Mouse (Mus musculus): Measurements from ENCODE around the gene Phldb3. TPM values are rescaled to one million over a fixed set of nuclear protein-coding genes. Genes with fewer than 3 reads are reported as not detected.
A peak's percentile ranks its signal among the peaks of the same experiment; 100 is the strongest.
"Not testable (repeated sequence)": the region's sequence is repeated elsewhere in the genome, so short reads cannot be mapped to it uniquely, and the experiment has no call there.

Phldb3 gene
- polyA plus RNA-seq, 1 experiment from 2014 or later = 0.09 TPM

- no peak overlapping the region for H3K4me2 ChIP-seq
- H3K4me1 ChIP-seq (replicated peaks) = peaks cover 39% of the 10 kb centered on the region
- H3K9ac ChIP-seq = no peak overlapping the region; the same call in 1 of the 2 replicates
- no peak overlapping the region for H3K27ac ChIP-seq
- ATAC-seq (ENCODE audit: low read depth) (no peak), DNase-seq (no peak)
- peaks cover under 1% of the 10 kb centered on the region; the same call in 1 of the 2 replicates for H3K36me3 ChIP-seq
- H3K9me3 ChIP-seq (replicated peaks) = no peaks in the 10 kb centered on the region
- H3K4me3 ChIP-seq (replicated peaks) = no peak overlapping the region
- H3K27me3 ChIP-seq = peaks cover 24% of the 10 kb centered on the region
- 46% methylated on average over 13 of the region's 13 CpGs for WGBS (ENCODE audit: insufficient replicate concordance)
Measured at GRCm38 (mm10) chr7:24614816-24615215, 4.3 kb downstream of the Phldb3 start.

- 17% methylated on average over 8 of the region's 8 CpGs for WGBS (ENCODE audit: insufficient replicate concordance)
- no peak overlapping the region; the same call in 1 of the 2 replicates for H3K27ac ChIP-seq
Measured at GRCm38 (mm10) chr7:24617763-24618162, 7.2 kb downstream of the Phldb3 start.

GRCm38 (mm10) chr7:24618374-24618773 is 7.8 kb downstream of the Phldb3 start:
- not testable (repeated sequence) for DNase-seq; H3K9me3 ChIP-seq (replicated peaks); ATAC-seq (ENCODE audit: low read depth); H3K4me3 ChIP-seq (replicated peaks); H3K4me2 ChIP-seq; H3K27ac ChIP-seq; H3K27me3 ChIP-seq; H3K9ac ChIP-seq
- WGBS (ENCODE audit: insufficient replicate concordance) = 71% methylated on average over 8 of the region's 8 CpGs
- Histone ChIP-seq H3K36me3 (peaks cover 13% of the 10 kb centered on the region), H3K4me1 (replicated peaks) (peaks cover 11% of the 10 kb centered on the region; the same call in 1 of the 2 replicates)

More at GRCm38 (mm10) chr7:24617763-24618162, 7.2 kb downstream of the Phldb3 start:
- Histone ChIP-seq H3K4me1 (replicated peaks) (peaks cover 13% of the 10 kb centered on the region), H3K36me3 (peaks cover 10% of the 10 kb centered on the region), H3K9ac (no peak overlapping the region), H3K4me3 (replicated peaks) (no peak overlapping the region), H3K4me2 (no peak overlapping the region), H3K27me3 (peaks cover 8% of the 10 kb centered on the region), H3K9me3 (replicated peaks) (0 out of 2 replicates have a peak, but pooled peaks cover 4% of the 10 kb centered on the region)
- ATAC-seq (ENCODE audit: low read depth) (no peak; the same call in 1 of the 2 replicates), DNase-seq (no peak)

- H3K4me2 ChIP-seq = no peak overlapping the region
- peaks cover 11% of the 10 kb centered on the region; the same call in 1 of the 2 replicates for H3K4me1 ChIP-seq (replicated peaks)
- DNase-seq (no peak), ATAC-seq (ENCODE audit: low read depth) (no peak)
- no peak overlapping the region for H3K9ac ChIP-seq
- H3K27me3 ChIP-seq = no peaks in the 10 kb centered on the region
- no peak overlapping the region for H3K4me3 ChIP-seq (replicated peaks)
- 78% methylated on average over 13 of the region's 13 CpGs for WGBS (ENCODE audit: insufficient replicate concordance)
- no peak overlapping the region for H3K27ac ChIP-seq
- H3K9me3 ChIP-seq (replicated peaks) = 0 out of 2 replicates have a peak, but pooled peaks cover 4% of the 10 kb centered on the region
- peaks cover 13% of the 10 kb centered on the region for H3K36me3 ChIP-seq
Measured at GRCm38 (mm10) chr7:24619671-24620397, 9.3 kb downstream of the Phldb3 start.

GRCm38 (mm10) chr7:24621193-24621592 is 10.6 kb downstream of the Phldb3 start:
- H3K9ac ChIP-seq = no peak overlapping the region
- no peak overlapping the region for H3K4me3 ChIP-seq (replicated peaks)
- DNase-seq = no peak
- no peak for ATAC-seq (ENCODE audit: low read depth)
- H3K4me1 ChIP-seq (replicated peaks) = peaks cover 11% of the 10 kb centered on the region; the same call in 1 of the 2 replicates
- 0 out of 2 replicates have a peak, but pooled peaks cover 4% of the 10 kb centered on the region for H3K9me3 ChIP-seq (replicated peaks)
- H3K36me3 ChIP-seq = peaks cover 13% of the 10 kb centered on the region
- H3K4me2 ChIP-seq = no peak overlapping the region
- no peak overlapping the region for H3K27ac ChIP-seq
- H3K27me3 ChIP-seq = no peaks in the 10 kb centered on the region
- WGBS (ENCODE audit: insufficient replicate concordance) = 64% methylated on average over 3 of the region's 3 CpGs

GRCm38 (mm10) chr7:24622967-24623366 is 12.4 kb downstream of the Phldb3 start:
- H3K4me2 ChIP-seq = no peak overlapping the region
- ATAC-seq (ENCODE audit: low read depth) = no peak
- 0 out of 2 replicates have a peak, but pooled peaks cover 4% of the 10 kb centered on the region for H3K9me3 ChIP-seq (replicated peaks)
- 71% methylated on average over 6 of the region's 6 CpGs for WGBS (ENCODE audit: insufficient replicate concordance)
- DNase-seq = no peak
- no peaks in the 10 kb centered on the region for H3K27me3 ChIP-seq
- no peak overlapping the region for H3K4me3 ChIP-seq (replicated peaks)
- H3K36me3 ChIP-seq = peaks cover 13% of the 10 kb centered on the region
- H3K27ac ChIP-seq = no peak overlapping the region
- no peak overlapping the region for H3K9ac ChIP-seq
- 0 out of 2 replicates have a peak, but pooled peaks cover 3% of the 10 kb centered on the region for H3K4me1 ChIP-seq (replicated peaks)

GRCm38 (mm10) chr7:24628685-24629610 is 18.4 kb downstream of the Phldb3 start:
- 8% methylated on average over 26 of the region's 33 CpGs for WGBS (ENCODE audit: insufficient replicate concordance)
- no peak overlapping the region for H3K27ac ChIP-seq

GRCm38 (mm10) chr7:24629672-24630071 is 19.1 kb downstream of the Phldb3 start:
- H3K36me3 ChIP-seq = no peaks in the 10 kb centered on the region
- H3K4me3 ChIP-seq (replicated peaks) = no peak overlapping the region
- no peaks in the 10 kb centered on the region for H3K9me3 ChIP-seq (replicated peaks)
- DNase-seq = no peak
- peak overlapping the region; percentile 69; the same call in 1 of the 2 replicates for H3K4me2 ChIP-seq
- H3K4me1 ChIP-seq (replicated peaks) = peaks cover 9% of the 10 kb centered on the region
- H3K27ac ChIP-seq = no peak overlapping the region
- WGBS (ENCODE audit: insufficient replicate concordance) = 57% methylated on average over 4 of the region's 4 CpGs
- H3K27me3 ChIP-seq = no peaks in the 10 kb centered on the region
- ATAC-seq (ENCODE audit: low read depth) = no peak
- H3K9ac ChIP-seq = no peak overlapping the region

More at GRCm38 (mm10) chr7:24628685-24629610, 18.4 kb downstream of the Phldb3 start:
- Histone ChIP-seq H3K36me3 (no peaks in the 10 kb centered on the region), H3K9ac (peak overlapping the region; percentile 62; the same call in 1 of the 2 replicates), H3K4me2 (peak overlapping the region; percentile 69), H3K9me3 (replicated peaks) (no peaks in the 10 kb centered on the region), H3K4me3 (replicated peaks) (peak overlapping the region; percentile 44), H3K27me3 (no peaks in the 10 kb centered on the region), H3K4me1 (replicated peaks) (peaks cover 9% of the 10 kb centered on the region)
- DNase-seq (peak; percentile 77), ATAC-seq (ENCODE audit: low read depth) (peak; percentile 88)

GRCm38 (mm10) chr7:24630116-24630880 is 19.7 kb downstream of the Phldb3 start:
- ATAC-seq (ENCODE audit: low read depth) = no peak
- Histone ChIP-seq H3K27ac (no peak overlapping the region), H3K9me3 (replicated peaks) (no peaks in the 10 kb centered on the region), H3K4me3 (replicated peaks) (no peak overlapping the region), H3K27me3 (no peaks in the 10 kb centered on the region), H3K4me2 (no peak overlapping the region), H3K9ac (no peak overlapping the region), H3K36me3 (no peaks in the 10 kb centered on the region), H3K4me1 (replicated peaks) (peaks cover 9% of the 10 kb centered on the region)
- 67% methylated on average over 10 of the region's 10 CpGs for WGBS (ENCODE audit: insufficient replicate concordance)
- DNase-seq = no peak

GRCm38 (mm10) chr7:24636264-24636663 is 25.7 kb downstream of the Phldb3 start, which contains the start of gene Lypd3:
Lypd3 (plus strand) TSS chr7:24636550.
- Histone ChIP-seq H3K27ac (no peak within 1 kb of the TSS), H3K9me3 (replicated peaks) (no peaks in the 10 kb centered on the region), H3K9ac (no peak within 1 kb of the TSS), H3K4me1 (replicated peaks) (peaks cover 12% of the 10 kb centered on the region), H3K36me3 (no peaks in the 10 kb centered on the region), H3K27me3 (peaks cover 53% of the 10 kb centered on the region), H3K4me3 (replicated peaks) (no peak within 1 kb of the TSS), H3K4me2 (no peak within 1 kb of the TSS)
- ATAC-seq (ENCODE audit: low read depth) (no peak), DNase-seq (no peak)
- WGBS (ENCODE audit: insufficient replicate concordance) = 38% methylated on average over 15 of the region's 15 CpGs

Data from liver, embryonic 13.5 days (tissue).